Mouse (Mus musculus): ENCODE data around the gene Slc22a3.

Slc22a3 gene

GRCm38 (mm10) chr17:12409346-12409944 is 98.1 kb downstream of the Slc22a3 start:
- DNase-seq (ENCODE audit: low spot score), result no peak

- DNase-seq (ENCODE audit: low spot score), result no peak
Measured at GRCm38 (mm10) chr17:12403420-12403819, 104.1 kb downstream of the Slc22a3 start.

GRCm38 (mm10) chr17:12396163-12396677 is 111.3 kb downstream of the Slc22a3 start:
- DNase-seq (ENCODE audit: low spot score), result no peak

- DNase-seq (ENCODE audit: low spot score), result no peak
Measured at GRCm38 (mm10) chr17:12388239-12388638, 119.3 kb downstream of the Slc22a3 start.

- no peak for DNase-seq (ENCODE audit: low spot score)
Measured at GRCm38 (mm10) chr17:12387781-12388180, 119.7 kb downstream of the Slc22a3 start.

GRCm38 (mm10) chr17:12385049-12385794 is 122.3 kb downstream of the Slc22a3 start:
- DNase-seq (ENCODE audit: low spot score), result no peak

- peak; percentile 40 for DNase-seq (ENCODE audit: low spot score)
Measured at GRCm38 (mm10) chr17:12382531-12382930, 125.0 kb downstream of the Slc22a3 start.

- no peak for DNase-seq (ENCODE audit: low spot score)
Measured at GRCm38 (mm10) chr17:12381579-12381978, 125.9 kb downstream of the Slc22a3 start.

GRCm38 (mm10) chr17:12380287-12380686 is 127.2 kb downstream of the Slc22a3 start:
- no peak for DNase-seq (ENCODE audit: low spot score)

GRCm38 (mm10) chr17:12377981-12378705 is 129.4 kb downstream of the Slc22a3 start, which contains the start of gene Plg:
TSS of gene Plg (plus strand) at chr17:12378608.
- no peak for DNase-seq (ENCODE audit: low spot score)

GRCm38 (mm10) chr17:12373601-12374144 is 133.8 kb downstream of the Slc22a3 start:
- no peak for DNase-seq (ENCODE audit: low spot score)

GRCm38 (mm10) chr17:12372021-12372420 is 135.5 kb downstream of the Slc22a3 start:
- peak; percentile 73 for DNase-seq (ENCODE audit: low spot score)

GRCm38 (mm10) chr17:12371310-12371925 is 136.1 kb downstream of the Slc22a3 start:
- DNase-seq (ENCODE audit: low spot score), result peak; percentile 70

- no peak for DNase-seq (ENCODE audit: low spot score)
Measured at GRCm38 (mm10) chr17:12370289-12370688, 137.2 kb downstream of the Slc22a3 start.

- DNase-seq (ENCODE audit: low spot score), result no peak
Measured at GRCm38 (mm10) chr17:12369393-12369792, 138.1 kb downstream of the Slc22a3 start.

Measured in adipocyte (in vitro differentiated cells).